ENCODE assay signal across 16 mouse cellular contexts in the genomic region with DNA sequence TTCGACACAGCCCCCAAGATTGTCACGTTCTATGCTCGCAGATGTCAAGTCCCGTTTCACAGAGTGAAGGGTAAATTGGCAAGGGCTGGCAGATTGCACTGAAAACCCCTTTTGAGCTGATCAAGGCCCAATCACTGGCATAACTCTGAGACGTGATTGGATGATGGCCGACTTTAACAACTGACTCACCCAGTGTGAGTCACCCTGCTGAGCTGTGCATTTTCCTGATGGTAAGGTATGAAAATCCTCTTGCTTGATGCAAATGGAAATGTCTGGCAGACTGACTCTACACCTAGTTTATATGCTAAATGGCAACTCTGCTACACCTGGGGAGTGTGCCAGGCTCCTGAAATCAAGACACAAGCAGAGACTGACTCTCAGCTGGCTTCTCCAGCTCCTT. TPM values are rescaled to one million over a fixed set of nuclear protein-coding genes. Genes with fewer than 3 reads are reported as not detected.
DNase-seq lines count a peak whose midpoint lies in the region; TF ChIP-seq lines count a peak whose summit lies in the region.
"Had no signal": no experiment of that assay in that cellular context is flagged by ENCODE, and none has a peak within 500 bp of the region (broad histone marks: within the 10 kb centered on the region; RNA-seq: fewer than 3 reads in every experiment).

No protein-coding gene starts in this region.

- DNase-seq in layer of hippocampus, adult 2 months (ENCODE audit: low spot score in 2 of 2), result peak; percentile 22 to 53
- DNase-seq in layer of hippocampus, postnatal 25 days (ENCODE audit: extremely low spot score in 1 of 2, low spot score in 1 of 2), result no peak
- peak; percentile 43 for DNase-seq in brain, embryonic 14.5 days (ENCODE audit: low read depth)
- DNase-seq in frontal cortex, postnatal 36 days (ENCODE audit: low spot score in 2 of 2), result peak; percentile 53 to 62
- peak; percentile 29 to 32 for DNase-seq in right cerebral cortex, postnatal 36 days (ENCODE audit: low spot score in 2 of 2)
- DNase-seq in urinary bladder, postnatal 25 days (ENCODE audit: low spot score), result no peak
- DNase-seq in kidney, postnatal 14 days, result no peak
- DNase-seq: adrenal gland, adult 8-10 months; cerebellum, adult 11-12 months; thymus, adult 18-20 months had no signal

- peak overlapping the region; percentile 76 for H3K27ac ChIP-seq in layer of hippocampus, adult 2 months
- H3K27ac ChIP-seq: hindbrain, embryonic 14.5 days; intestine, embryonic 15.5 days; limb, embryonic 15.5 days had no signal

- TF ChIP-seq CTCF in layer of hippocampus, adult 2 months (conservative IDR thresholded peaks at IDR 0.05), result no peak
- TF ChIP-seq CTCF in brain, embryonic 14.5 days (IDR thresholded peaks at IDR 0.05; ENCODE audit: borderline replicate concordance, extremely low read depth, insufficient read depth, insufficient read length), result no peak

- H3K4me3 ChIP-seq in layer of hippocampus, adult 2 months, result no peak overlapping the region
- H3K4me3 ChIP-seq: heart, embryonic 12.5 days; intestine, embryonic 15.5 days; limb, embryonic 15.5 days had no signal

- TF ChIP-seq POLR2A in brain, embryonic 14.5 days (IDR thresholded peaks at IDR 0.05; ENCODE audit: borderline replicate concordance, extremely low read depth, insufficient read depth, insufficient read length, poor library complexity, severe bottlenecking), result no peak

RNA-seq across cellular contexts. Expression of a gene that starts 42.1 kb away (rescaled TPM):
- total RNA-seq in layer of hippocampus, adult 2 months (2021), result 10 to 100 TPM; 83.7 to 85.8 TPM
- total RNA-seq in layer of hippocampus, postnatal 25 days (2021), result 10 to 100 TPM; 83.8 to 97.0 TPM
- 10.0 and 18.7 TPM in 2 replicates for polyA plus RNA-seq in brain, embryonic 14.5 days (2012; rRNA removed)
- polyA plus RNA-seq: CD4-positive, CD25-positive, alpha-beta regulatory T cell, adult 4 months; G1E had no signal

Comparison
In these comparisons a context has a peak if more than half of its experiments do, and no peak if none do; other contexts are left out.
1. DNase-seq: peak in layer of hippocampus, adult 2 months (2 of 2), brain, embryonic 14.5 days (single experiment), frontal cortex, postnatal 36 days (2 of 2) and right cerebral cortex, postnatal 36 days (2 of 2); none in layer of hippocampus, postnatal 25 days (0 of 2), urinary bladder, postnatal 25 days (single experiment) and kidney, postnatal 14 days (single experiment).